In the genomic region with DNA sequence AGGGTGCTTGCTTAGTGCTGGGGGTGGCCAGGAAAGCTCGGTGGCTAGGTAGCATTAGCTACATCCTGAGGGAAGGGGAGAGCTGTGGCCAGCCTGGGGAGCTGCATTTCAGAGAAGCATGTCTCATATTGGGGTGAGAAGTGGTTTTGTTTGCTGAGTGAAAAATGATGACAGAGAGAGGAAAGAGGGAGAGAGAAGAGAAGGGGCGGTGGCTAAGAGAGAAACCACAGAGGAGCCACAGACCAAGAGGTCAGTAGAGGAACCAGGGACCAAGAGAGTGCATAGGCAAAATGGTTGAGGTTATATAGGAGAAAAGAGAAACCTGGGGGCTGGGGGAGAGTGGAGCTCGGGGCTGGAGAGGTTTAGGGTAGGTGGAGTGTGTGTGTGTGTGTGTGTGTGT, we compare ENCODE assay signal across 17 mouse cellular contexts. TPM values are rescaled to one million over a fixed set of nuclear protein-coding genes. Genes with fewer than 3 reads are reported as not detected.
DNase-seq lines count a peak whose midpoint lies in the region; ATAC-seq and TF ChIP-seq lines count a peak whose summit lies in the region.
"Had no signal": no experiment of that assay in that cellular context is flagged by ENCODE, and none has a peak within 500 bp of the region (broad histone marks: within the 10 kb centered on the region; RNA-seq: fewer than 3 reads in every experiment).

No protein-coding gene starts in this region.

- peaks cover 6% of the 10 kb centered on the region; the same call in 1 of the 2 replicates for H3K4me1 ChIP-seq in cerebellum, adult 2 months (ENCODE audit: control insufficient read depth, insufficient read depth, low read length)
- H3K4me1 ChIP-seq in kidney, adult 2 months (ENCODE audit: control insufficient read depth, insufficient read depth, low read length) = no peaks in the 10 kb centered on the region
- H3K4me1 ChIP-seq: hindbrain, embryonic 12.5 days had no signal

- H3K4me3 ChIP-seq in cerebellum, adult 2 months (replicated peaks; ENCODE audit: insufficient read depth, low read depth, low read length) = no peak overlapping the region
- no peak overlapping the region for H3K4me3 ChIP-seq in kidney, adult 2 months (ENCODE audit: insufficient read depth, low read depth, low read length)
- H3K4me3 ChIP-seq: embryonic facial prominence, embryonic 13.5 days; forebrain, embryonic 13.5 days; heart, embryonic 12.5 days; hindbrain, embryonic 12.5 days had no signal

- TF ChIP-seq CTCF in cerebellum, adult 2 months (IDR thresholded peaks at IDR 0.05; ENCODE audit: borderline replicate concordance, insufficient read depth, low read depth, low read length) = no peak
- TF ChIP-seq CTCF in kidney, adult 2 months (conservative IDR thresholded peaks at IDR 0.05; ENCODE audit: insufficient read depth, insufficient read length, low read depth, low read length) = no peak

- H3K27ac ChIP-seq in cerebellum, adult 2 months (ENCODE audit: insufficient read depth, low read length) = peak overlapping the region; percentile 70
- no peak overlapping the region for H3K27ac ChIP-seq in kidney, adult 2 months (ENCODE audit: insufficient read depth, low read depth, low read length)
- H3K27ac ChIP-seq: forebrain, embryonic 13.5 days; hindbrain, embryonic 12.5 days; hindbrain, postnatal 0 days had no signal

- no peak for TF ChIP-seq POLR2A in cerebellum, adult 2 months (IDR thresholded peaks at IDR 0.05; ENCODE audit: borderline replicate concordance, insufficient read depth, low read length)
- no peak for TF ChIP-seq POLR2A in kidney, adult 2 months (IDR thresholded peaks at IDR 0.05; ENCODE audit: low read depth, low read length)

- ATAC-seq in common myeloid progenitor, adult 5-6 weeks (replicated peaks; ENCODE audit: low read depth, poor library complexity, severe bottlenecking) = peak; percentile 86
- peak; percentile 30; the same call in 1 of the 2 replicates for ATAC-seq in megakaryocyte, adult 5-6 weeks (ENCODE audit: poor library complexity, severe bottlenecking)
- ATAC-seq: forebrain, embryonic 13.5 days; forebrain, postnatal 0 days; hindbrain, postnatal 0 days had no signal

- H3K36me3 ChIP-seq in kidney, adult 2 months (ENCODE audit: control insufficient read depth, insufficient read depth, low read length) = no peaks in the 10 kb centered on the region
- H3K36me3 ChIP-seq: G1E; heart, embryonic 12.5 days; hindbrain, embryonic 12.5 days had no signal

- DNase-seq in cerebellum, adult 2 months = no peak
- DNase-seq in cerebellum, adult 9-10 months = no peak
- DNase-seq in spleen, adult 12 weeks (ENCODE audit: low spot score) = no peak
- no peak for DNase-seq in kidney, adult 2 months
- no peak for DNase-seq in spleen, postnatal 14 days (ENCODE audit: low spot score in 2 of 2)
- DNase-seq: adrenal gland, adult 8-10 months; forebrain, postnatal 0 days; gastrocnemius, postnatal 14 days; heart, postnatal 36 days had no signal

- 72% methylated on average over 3 of the region's 3 CpGs for WGBS in cerebellum, adult 2 months
- WGBS in kidney, adult 2 months = 84% methylated on average over 3 of the region's 3 CpGs

- no peaks in the 10 kb centered on the region for H3K27me3 ChIP-seq in cerebellum, adult 2 months (ENCODE audit: control insufficient read depth, insufficient read depth, low read length)
- no peaks in the 10 kb centered on the region for H3K27me3 ChIP-seq in kidney, adult 2 months (replicated peaks; ENCODE audit: control insufficient read depth, insufficient read depth, low read length)
- H3K27me3 ChIP-seq: embryonic facial prominence, embryonic 13.5 days; forebrain, embryonic 13.5 days; heart, embryonic 12.5 days; hindbrain, embryonic 12.5 days had no signal

RNA-seq across cellular contexts. Expression of gene Adcy3, which starts 25.3 kb away (rescaled TPM):
- 23.9 and 24.5 TPM in 2 replicates for polyA plus RNA-seq in cerebellum, adult 2 months (2012; rRNA removed)
- 0.58 and 2.0 TPM in 2 replicates for total RNA-seq in common myeloid progenitor, adult 5-6 weeks (2017)
- 0.38 and 2.5 TPM in 2 replicates for total RNA-seq in megakaryocyte, adult 5-6 weeks (2015)
- 0.77 and 1.0 TPM in 2 replicates for total RNA-seq in megakaryocyte, adult 5-6 weeks (2017)
- polyA plus RNA-seq in kidney, adult 2 months (2012; rRNA removed) = 4.6 and 5.9 TPM in 2 replicates
- polyA plus RNA-seq: G1E had no signal
